Comparison of ENCODE assay signal across 19 mouse cellular contexts in genomic region chrX:52559995-52560394, GRCm38 (mm10). TPM values are rescaled to one million over a fixed set of nuclear protein-coding genes. Genes with fewer than 3 reads are reported as not detected.
"Had no signal": no experiment of that assay in that cellular context is flagged by ENCODE, and none has a peak within 500 bp of the region (broad histone marks: within the 10 kb centered on the region; RNA-seq: fewer than 3 reads in every experiment).

No protein-coding gene starts in this region.

- H3K36me3 ChIP-seq: liver, embryonic 15.5 days; lung, embryonic 15.5 days; midbrain, embryonic 13.5 days; midbrain, embryonic 15.5 days; neural tube, embryonic 12.5 days; stomach, embryonic 15.5 days had no signal

- DNase-seq: liver, postnatal 0 days; lung, adult 2 months; lung, postnatal 14 days; lung, postnatal 36 days; right cerebral cortex, postnatal 14 days; thymus, adult 2 months; thymus, postnatal 25 days; thymus, postnatal 4 days had no signal

- H3K4me3 ChIP-seq: liver, embryonic 15.5 days; lung, embryonic 15.5 days; megakaryocyte, embryonic 14.5 days; midbrain, embryonic 13.5 days; midbrain, embryonic 15.5 days; neural tube, embryonic 12.5 days; stomach, embryonic 15.5 days had no signal

- ATAC-seq: liver, postnatal 0 days; lung, postnatal 0 days; midbrain, embryonic 13.5 days; midbrain, embryonic 15.5 days had no signal

- H3K4me1 ChIP-seq: liver, embryonic 15.5 days; lung, embryonic 15.5 days; megakaryocyte, embryonic 14.5 days; midbrain, embryonic 13.5 days; midbrain, embryonic 15.5 days; neural tube, embryonic 12.5 days; stomach, embryonic 15.5 days had no signal

- H3K27ac ChIP-seq: liver, embryonic 15.5 days; lung, embryonic 15.5 days; macrophage; midbrain, embryonic 13.5 days; midbrain, embryonic 15.5 days; neural tube, embryonic 12.5 days; stomach, embryonic 15.5 days; stomach, postnatal 0 days had no signal

- H3K9me3 ChIP-seq: liver, embryonic 15.5 days; lung, embryonic 15.5 days; megakaryocyte, embryonic 14.5 days; midbrain, embryonic 13.5 days; midbrain, embryonic 15.5 days; neural tube, embryonic 12.5 days; stomach, embryonic 15.5 days had no signal

- H3K4me2 ChIP-seq: liver, embryonic 15.5 days; lung, embryonic 15.5 days; midbrain, embryonic 13.5 days; midbrain, embryonic 15.5 days; neural tube, embryonic 12.5 days; stomach, embryonic 15.5 days had no signal

- H3K27me3 ChIP-seq: liver, embryonic 15.5 days; lung, embryonic 15.5 days; midbrain, embryonic 15.5 days; neural tube, embryonic 12.5 days; stomach, embryonic 15.5 days had no signal

- H3K9ac ChIP-seq: liver, embryonic 15.5 days; liver, postnatal 0 days; lung, embryonic 15.5 days; midbrain, embryonic 13.5 days; midbrain, embryonic 15.5 days; neural tube, embryonic 12.5 days; stomach, embryonic 15.5 days had no signal

RNA-seq across cellular contexts. Expression of gene Gpc3, which starts 53.8 kb away (rescaled TPM):
- total RNA-seq: monocyte, adult 5-6 weeks had no signal
- polyA plus RNA-seq: macrophage had no signal
